Mouse (Mus musculus): ENCODE results near the gene Timm8b.

GRCm38 (mm10) chr9:50590856-50591518, 12.7 kb upstream of the Timm8b start:
- TF ChIP-seq CTCF (IDR thresholded peaks at IDR 0.05; ENCODE audit: borderline replicate concordance, extremely low read depth, insufficient read depth, insufficient read length) (no peak), POLR2A (IDR thresholded peaks at IDR 0.05; ENCODE audit: borderline replicate concordance, extremely low read depth, insufficient read depth, insufficient read length, poor library complexity, severe bottlenecking) (no peak)
